Mouse (Mus musculus) fibroblast of lung, adult 2 months (primary cell): ENCODE data around the gene Kcnh7.
"Not testable (repeated sequence)": the region's sequence is repeated elsewhere in the genome, so short reads cannot be mapped to it uniquely, and the experiment has no call there.

ENCODE experiments used
- DNase-seq: peaks from one replicate; pipeline ENCODE4 v3.0.0-alpha.2; 2011; ENCODE audit warnings: low read depth

Gene Kcnh7

DNA sequence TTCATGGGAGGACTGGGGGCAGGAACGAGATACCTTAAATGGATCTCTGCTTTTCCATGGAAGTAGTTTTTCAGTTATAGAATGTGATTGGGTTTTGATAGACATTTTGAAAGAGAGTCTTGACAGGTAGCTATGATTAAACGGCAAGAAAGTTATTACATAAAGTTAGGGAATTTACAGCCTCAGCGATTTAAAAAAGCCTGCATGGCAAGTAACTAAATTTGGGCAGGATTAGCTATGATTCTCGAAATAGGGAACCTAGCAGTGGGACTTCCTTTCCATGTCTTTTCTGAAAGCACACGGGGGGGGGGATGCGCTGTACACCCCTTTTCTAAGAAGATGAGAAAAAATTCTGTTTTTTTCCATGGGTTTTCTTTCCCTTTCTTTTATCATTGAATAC lies 466.8 kb downstream of the Kcnh7 start:
- DNase-seq, result no peak

- no peak for DNase-seq
Observed at GRCm38 (mm10) chr2:62715260-62715659, 468.8 kb downstream of the Kcnh7 start.

DNA sequence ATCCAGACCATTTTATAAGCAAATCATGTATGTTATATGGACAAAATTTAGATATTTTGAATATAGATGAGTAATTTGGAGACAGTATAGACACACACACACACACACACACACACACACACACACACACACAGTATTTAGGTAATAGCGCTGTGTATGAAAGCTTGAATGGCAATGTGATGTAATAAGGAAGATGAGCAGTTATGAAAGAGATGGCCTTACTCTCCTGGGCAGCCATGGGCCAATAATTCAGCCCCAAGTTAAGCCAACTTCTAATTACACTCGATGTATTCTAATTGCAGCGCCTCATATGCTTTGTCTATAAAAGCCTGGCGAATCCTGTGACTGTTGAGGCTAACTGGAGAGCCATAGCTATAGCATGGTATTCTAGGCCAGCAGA lies 469.7 kb downstream of the Kcnh7 start:
- DNase-seq, result not testable (repeated sequence)

GRCm38 (mm10) chr2:62709633-62710032 lies 474.5 kb downstream of the Kcnh7 start:
- no peak for DNase-seq

GRCm38 (mm10) chr2:62706313-62706712 lies 477.8 kb downstream of the Kcnh7 start:
- DNase-seq, result no peak

DNA sequence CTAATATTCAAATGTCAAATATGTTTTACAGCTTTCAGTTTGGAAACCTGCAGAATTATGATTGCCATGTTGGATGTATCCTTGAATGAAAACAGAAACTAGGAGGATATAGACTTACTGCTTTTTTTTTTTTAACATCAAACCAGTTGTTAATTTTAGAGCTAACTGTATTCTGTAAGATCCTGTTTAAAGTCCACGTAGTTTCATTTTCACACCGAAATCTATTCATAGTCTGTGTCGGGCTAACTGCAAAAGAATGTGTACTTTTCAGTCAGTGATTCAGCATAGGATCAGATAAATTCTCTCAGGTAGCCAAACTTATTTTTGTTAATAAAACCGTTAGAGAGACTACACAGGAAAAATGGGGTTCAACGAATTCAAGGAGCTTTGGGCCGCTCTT lies 498.2 kb downstream of the Kcnh7 start:
- no peak for DNase-seq

- no peak for DNase-seq
Observed at GRCm38 (mm10) chr2:62684989-62685595, 499.0 kb downstream of the Kcnh7 start.

GRCm38 (mm10) chr2:62681667-62682066 lies 502.4 kb downstream of the Kcnh7 start:
- DNase-seq, result no peak

- no peak for DNase-seq
Observed at GRCm38 (mm10) chr2:62672788-62673187, 511.3 kb downstream of the Kcnh7 start.

DNA sequence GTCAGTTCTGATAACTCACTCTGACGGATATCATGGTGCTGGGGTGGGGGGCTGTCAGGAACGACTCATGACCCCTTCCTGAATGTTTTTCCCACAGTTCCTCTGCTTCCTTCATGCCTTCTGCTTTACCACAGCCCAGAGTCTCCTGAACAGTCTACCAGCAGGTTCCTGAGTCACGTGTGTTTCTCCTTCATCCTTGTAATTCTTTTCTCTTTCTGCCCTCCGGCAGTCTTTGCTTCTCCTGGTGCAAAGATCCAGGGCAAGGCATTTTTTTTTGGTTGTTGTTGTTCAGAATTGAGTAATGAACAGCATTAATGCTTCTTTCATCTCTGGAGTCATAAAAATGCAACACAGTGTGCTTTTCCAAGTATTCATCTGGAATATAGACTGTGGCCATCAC lies 513.3 kb downstream of the Kcnh7 start:
- DNase-seq, result no peak

GRCm38 (mm10) chr2:62670301-62670700 lies 513.8 kb downstream of the Kcnh7 start:
- DNase-seq, result no peak

- no peak for DNase-seq
Observed at GRCm38 (mm10) chr2:62669848-62670247, 514.2 kb downstream of the Kcnh7 start.

DNA sequence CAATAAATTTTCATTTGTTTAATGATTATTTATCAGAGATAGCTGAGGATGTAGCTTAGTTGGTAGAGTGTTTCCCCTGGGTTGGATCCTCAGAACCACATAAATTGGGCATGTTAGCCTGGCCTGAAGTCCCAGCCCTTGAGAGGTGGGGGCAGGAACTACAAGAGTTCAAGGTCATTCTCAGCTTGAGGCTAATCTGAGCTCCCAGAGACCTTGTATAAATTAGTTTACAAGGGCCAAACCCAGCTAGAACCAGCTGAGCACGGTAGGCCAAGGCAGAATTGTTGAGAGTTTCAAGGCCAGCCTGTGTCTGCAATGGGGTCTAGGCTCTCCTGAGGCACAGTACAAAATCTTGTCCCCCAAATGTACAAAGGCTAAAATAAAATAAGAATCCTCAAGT lies 518.6 kb downstream of the Kcnh7 start:
- DNase-seq, result no peak

DNA sequence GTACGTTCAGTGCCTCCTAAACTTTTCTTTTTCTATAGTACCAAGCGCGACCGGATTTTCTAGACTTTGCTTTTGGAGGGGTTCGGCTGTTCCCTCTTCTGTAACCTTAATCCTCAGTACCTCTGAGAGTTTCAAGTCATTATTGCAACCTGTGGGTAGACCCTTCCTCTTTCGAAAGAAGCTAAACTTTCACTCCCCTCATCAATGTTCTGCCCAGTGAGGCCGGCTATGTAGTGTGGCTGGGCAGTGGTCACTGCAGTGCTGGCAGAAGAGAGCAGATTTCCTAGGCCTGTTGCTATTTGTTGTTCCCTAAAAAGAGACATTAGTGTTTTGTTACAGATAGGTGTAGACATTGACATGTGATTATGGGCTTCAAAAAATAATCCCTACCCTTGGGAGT lies 519.2 kb downstream of the Kcnh7 start:
- no peak for DNase-seq

DNA sequence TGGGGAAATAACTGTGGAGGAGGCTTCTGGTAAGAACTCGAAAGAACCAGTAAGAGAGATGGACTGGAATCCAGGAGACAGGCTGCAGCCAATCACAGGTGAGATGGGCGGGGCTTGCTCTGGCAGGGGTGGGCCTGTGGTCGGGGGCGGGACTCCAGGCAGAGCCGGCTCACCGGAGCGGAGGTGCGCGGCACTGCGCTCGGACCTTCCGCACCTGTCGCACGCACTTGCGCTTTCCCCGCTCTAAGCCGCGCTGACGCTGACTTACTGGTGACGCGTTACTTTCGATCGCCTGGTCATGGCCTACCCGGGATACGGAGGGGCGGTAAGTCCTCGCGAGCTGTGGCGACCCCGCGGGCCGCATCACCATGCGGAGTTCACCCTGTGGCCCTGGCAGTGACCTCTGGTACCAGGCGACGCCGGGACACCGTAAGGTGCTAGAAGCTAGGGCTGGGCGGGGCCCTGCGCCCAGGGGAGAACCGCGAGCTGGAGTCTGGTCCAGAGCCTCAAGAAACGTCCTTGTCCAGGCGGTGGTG lies 519.9 kb downstream of the Kcnh7 start, which contains the start of gene Gca:
Gene Gca (plus strand): TSS at position 151 of the 536 bp plus-strand sequence.
- no peak for DNase-seq

- no peak for DNase-seq
Observed at GRCm38 (mm10) chr2:62662560-62662959, 521.5 kb downstream of the Kcnh7 start.

GRCm38 (mm10) chr2:62660565-62660964 lies 523.5 kb downstream of the Kcnh7 start:
- no peak for DNase-seq

DNA sequence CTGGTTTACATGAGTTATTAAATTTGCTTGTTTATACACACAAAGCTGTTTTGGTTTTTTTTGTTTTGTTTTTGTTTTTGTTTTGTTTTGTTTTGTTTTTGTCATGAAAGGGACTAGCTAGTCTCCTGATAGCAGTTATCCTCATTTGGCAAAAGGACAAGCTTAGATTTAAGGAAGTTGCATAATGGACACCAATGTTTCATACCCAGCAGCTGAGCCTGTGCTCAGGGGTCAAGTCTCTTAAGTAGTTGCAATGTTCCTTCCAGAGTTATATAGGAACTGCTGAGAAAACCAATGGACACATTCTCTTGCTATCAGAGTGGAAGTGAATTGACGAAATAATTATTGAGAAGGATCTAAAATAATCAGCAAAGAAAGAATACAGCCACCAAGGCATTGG lies 528.0 kb downstream of the Kcnh7 start:
- no peak for DNase-seq

DNA sequence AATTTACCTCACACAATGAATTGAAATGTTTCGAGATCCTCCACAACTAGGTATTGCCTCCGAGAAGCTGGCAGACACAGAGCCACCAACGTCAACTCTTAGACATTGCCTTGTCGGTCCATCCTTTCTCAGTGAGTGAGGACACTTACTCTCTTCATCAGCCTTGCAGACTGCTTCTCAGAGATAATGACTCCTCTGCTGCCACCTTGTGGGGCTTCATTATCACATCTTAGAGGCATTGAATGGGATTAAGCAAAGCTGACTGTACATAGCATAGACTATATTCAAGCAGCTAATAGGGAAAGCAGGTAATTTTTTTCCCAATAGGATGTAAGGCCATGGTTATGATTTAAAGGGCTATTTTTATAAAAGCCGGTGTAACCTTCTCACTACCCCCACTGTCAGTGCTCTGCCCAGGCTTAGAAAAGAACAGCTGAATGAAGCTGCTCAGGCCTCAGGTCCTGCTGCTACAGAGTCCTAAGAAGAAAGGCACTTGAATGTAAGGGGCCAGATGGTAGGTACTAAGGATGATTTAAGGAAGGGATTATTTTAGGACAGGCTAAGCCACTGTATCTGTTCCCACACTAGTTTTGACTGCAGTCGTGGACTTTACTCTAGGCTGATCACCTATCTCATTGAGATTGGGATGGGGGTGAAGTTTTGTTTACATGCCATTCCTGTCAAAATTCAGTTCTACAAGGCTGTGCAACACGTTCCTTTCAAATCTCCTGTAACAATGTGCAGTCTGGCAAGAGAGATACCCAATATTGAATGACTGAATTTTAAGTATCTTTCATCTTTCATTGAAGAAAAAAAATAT lies 529.4 kb downstream of the Kcnh7 start:
- DNase-seq, result no peak

DNA sequence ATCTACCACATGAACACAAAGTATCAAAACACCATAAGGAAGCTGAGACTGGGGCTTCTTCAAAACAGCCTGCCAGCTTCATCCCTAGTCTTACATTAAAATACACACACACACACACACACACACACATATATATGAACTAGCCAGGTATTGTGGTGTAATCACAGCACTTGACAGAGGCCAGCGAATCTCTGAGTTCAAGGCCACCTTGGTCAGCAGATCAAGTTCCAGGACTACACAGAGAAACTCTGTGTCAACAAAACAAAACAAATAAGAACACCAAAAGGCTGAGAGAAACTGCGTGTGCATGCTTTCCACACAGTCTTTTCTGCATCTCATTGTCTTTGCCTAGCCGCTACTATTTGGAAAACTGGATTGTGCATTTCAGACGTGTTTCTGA lies 531.6 kb downstream of the Kcnh7 start:
- DNase-seq, result no peak

DNA sequence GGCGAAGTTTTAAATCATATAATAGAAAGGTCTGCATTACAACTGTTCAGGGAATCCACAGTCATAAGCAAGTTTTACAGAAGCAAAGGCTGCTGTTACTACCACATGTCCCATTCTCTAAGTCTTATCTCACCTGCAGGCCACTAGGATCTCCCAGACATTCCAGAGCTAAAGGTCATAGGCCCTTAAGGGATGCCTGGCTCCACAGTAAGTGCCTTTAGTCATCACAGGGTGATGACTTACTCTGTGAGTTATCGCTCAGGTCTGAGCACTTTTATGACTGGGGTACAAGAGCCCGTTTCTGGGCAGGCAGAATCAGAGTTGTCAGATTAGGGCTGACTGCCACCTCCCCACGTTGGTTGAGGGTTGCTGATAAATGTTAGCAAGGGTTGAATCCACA lies 532.2 kb downstream of the Kcnh7 start:
- no peak for DNase-seq

DNA sequence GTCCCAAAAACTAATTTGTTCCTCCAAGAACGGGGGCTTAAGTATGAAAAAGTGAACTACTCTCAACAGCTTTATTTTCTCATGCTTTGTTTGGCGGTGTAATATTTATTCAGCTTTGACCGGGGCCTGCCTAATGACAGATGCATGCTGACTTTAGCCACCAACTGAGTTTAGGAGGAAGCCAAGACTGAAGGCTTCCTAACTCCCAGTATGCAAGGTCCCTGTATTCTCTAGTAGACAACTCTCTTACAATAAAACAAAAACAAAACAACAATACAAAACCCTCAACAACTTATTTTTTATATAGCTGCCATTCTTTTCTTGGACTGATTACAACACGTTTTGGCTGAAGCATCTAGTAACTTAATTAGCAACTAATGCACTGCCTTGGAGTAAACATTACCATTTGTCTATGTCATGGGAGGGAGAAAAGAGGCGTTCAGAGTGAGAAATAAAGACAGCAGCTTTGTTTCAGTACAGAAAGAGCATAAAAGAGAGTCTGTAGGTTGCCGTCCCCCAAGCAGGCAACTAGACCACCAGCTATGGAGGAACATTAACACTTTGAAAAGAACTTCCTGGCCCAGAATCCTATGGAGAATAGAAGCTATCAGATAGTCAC lies 537.3 kb downstream of the Kcnh7 start:
- DNase-seq, result no peak
